Mouse (Mus musculus) E14TG2a.4 (cell line): ENCODE measurements at regions not wholly inside any gene's neighbourhood (a gene's known extent, or its start where the extent isn't known, plus 50 kb on each side); places are given as distances from the start of the nearest gene placed in this dataset.

Source experiments
- CTCF ChIP-seq: conservative IDR thresholded peaks from 2 replicates; pipeline ENCODE4 v1.5.1; 2014; ENCODE audit warnings: low read length
- NANOG ChIP-seq: IDR thresholded peaks from 2 replicates; pipeline ENCODE4 v1.6.1; 2014; ENCODE audit warnings: borderline replicate concordance, low read length, mixed read lengths
- POU5F1 ChIP-seq: IDR thresholded peaks from 2 replicates; pipeline ENCODE4 v1.6.1; 2014; ENCODE audit warnings: low read length, borderline replicate concordance

DNA sequence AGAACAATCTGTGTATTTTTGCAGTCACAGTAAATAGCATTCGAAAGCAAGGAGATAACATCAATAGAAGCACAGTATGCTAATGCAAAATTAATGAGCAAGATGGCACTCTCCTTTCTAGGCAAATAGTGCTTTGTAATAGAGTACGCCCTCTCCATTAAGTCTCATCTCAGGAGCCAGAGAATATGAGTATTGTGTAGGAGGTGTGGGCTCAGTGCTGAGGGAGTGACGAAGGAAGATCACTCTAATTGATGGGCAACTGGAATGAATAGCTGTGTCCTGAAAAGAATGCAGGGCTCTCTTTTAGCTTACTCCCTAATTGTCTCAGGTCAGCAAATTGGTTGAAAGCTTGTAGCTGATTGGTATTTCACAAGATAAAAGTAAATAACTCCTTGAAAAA lies 590.1 kb upstream of the Nrp1 start:
- no peak for TF ChIP-seq NANOG
- TF ChIP-seq CTCF = no peak
- no peak for TF ChIP-seq POU5F1
